Mouse (Mus musculus): ENCODE results near the gene 2410004B18Rik. TPM values are rescaled to one million over a fixed set of nuclear protein-coding genes. Genes with fewer than 3 reads are reported as not detected.
"Not testable (repeated sequence)": the region's sequence is repeated elsewhere in the genome, so short reads cannot be mapped to it uniquely, and the experiment has no call there.

2410004B18Rik gene
- polyA plus RNA-seq, 1 experiment from 2014 or later = 10.1 TPM

DNA sequence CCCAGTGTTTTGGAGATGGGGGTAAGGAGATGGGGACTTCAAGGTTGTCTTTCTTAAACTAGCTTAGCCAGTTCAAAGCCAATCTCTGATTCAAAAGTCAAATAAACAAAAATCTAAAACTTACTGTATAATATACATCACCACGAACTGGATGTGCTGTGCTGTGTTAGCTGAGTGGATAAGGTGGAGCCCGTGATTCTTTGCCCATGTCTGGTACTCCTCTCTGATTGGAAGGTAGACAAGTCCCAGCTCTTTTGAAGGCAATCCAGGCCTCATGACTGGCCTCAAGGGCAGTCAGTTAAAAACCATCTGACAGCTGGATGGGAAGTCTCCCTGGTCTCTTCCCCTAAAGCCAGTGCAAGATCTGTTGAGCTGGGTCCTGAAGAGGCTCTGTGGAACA lies 15.6 kb downstream of the 2410004B18Rik start:
- 0 out of 2 replicates have a peak, but pooled peaks cover 8% of the 10 kb centered on the region for H3K4me1 ChIP-seq (ENCODE audit: insufficient read depth)
- no peak overlapping the region for H3K4me2 ChIP-seq (ENCODE audit: low read depth, low read length)
- H3K27ac ChIP-seq (ENCODE audit: low read depth) = no peak overlapping the region
- 61% methylated on average over 2 of the region's 2 CpGs for WGBS (ENCODE audit: insufficient replicate concordance)
- DNase-seq (no peak), ATAC-seq (no peak)
- H3K27me3 ChIP-seq (ENCODE audit: insufficient read depth, low read length) = no peaks in the 10 kb centered on the region
- H3K9ac ChIP-seq (replicated peaks) = no peak overlapping the region
- no peaks in the 10 kb centered on the region for H3K36me3 ChIP-seq (replicated peaks; ENCODE audit: insufficient read depth, low read length)
- TF ChIP-seq CTCF (IDR thresholded peaks at IDR 0.05; ENCODE audit: low read depth) (no peak), EP300 (IDR thresholded peaks at IDR 0.05; ENCODE audit: low read depth) (no peak)
- no peaks in the 10 kb centered on the region for H3K9me3 ChIP-seq (ENCODE audit: low read length)
- H3K4me3 ChIP-seq (ENCODE audit: low read depth, low read length) = no peak overlapping the region

GRCm38 (mm10) chr3:145959824-145960223 lies 22.0 kb downstream of the 2410004B18Rik start:
- Histone ChIP-seq H3K4me1 (ENCODE audit: insufficient read depth) (peaks cover 10% of the 10 kb centered on the region), H3K4me3 (ENCODE audit: low read depth, low read length) (no peak overlapping the region), H3K9ac (replicated peaks) (no peak overlapping the region), H3K27ac (ENCODE audit: low read depth) (no peak overlapping the region), H3K4me2 (ENCODE audit: low read depth, low read length) (no peak overlapping the region), H3K9me3 (ENCODE audit: low read length) (no peaks in the 10 kb centered on the region), H3K36me3 (replicated peaks; ENCODE audit: insufficient read depth, low read length) (no peaks in the 10 kb centered on the region), H3K27me3 (ENCODE audit: insufficient read depth, low read length) (0 out of 2 replicates have a peak, but pooled peaks cover 4% of the 10 kb centered on the region)
- TF ChIP-seq EP300 (IDR thresholded peaks at IDR 0.05; ENCODE audit: low read depth) (no peak), CTCF (IDR thresholded peaks at IDR 0.05; ENCODE audit: low read depth) (no peak)
- ATAC-seq = no peak
- WGBS (ENCODE audit: insufficient replicate concordance) = 57% methylated on average over 1 of the region's 1 CpGs
- DNase-seq = no peak

DNA sequence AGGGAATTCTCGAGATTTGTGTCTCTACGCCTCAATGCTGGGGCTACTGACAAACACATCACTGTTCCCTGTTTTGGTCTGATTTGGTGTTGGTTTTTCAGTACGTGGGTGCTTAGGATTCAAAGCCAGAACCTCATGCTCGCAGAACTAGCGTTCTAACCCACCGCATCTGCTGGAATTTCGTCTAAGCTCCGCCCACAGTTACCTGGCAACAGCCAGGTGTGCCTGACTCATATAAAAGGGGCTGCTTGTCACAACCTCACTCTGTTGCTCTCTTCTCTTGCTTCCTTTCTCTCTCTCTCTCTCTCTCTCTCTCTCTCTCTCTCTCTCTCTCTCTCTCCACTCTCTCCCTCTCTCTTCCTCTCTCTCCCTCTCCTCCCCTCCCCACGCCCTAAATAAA lies 24.6 kb downstream of the 2410004B18Rik start:
- Histone ChIP-seq H3K9ac (replicated peaks) (no peak overlapping the region), H3K4me2 (ENCODE audit: low read depth, low read length) (no peak overlapping the region), H3K4me3 (ENCODE audit: low read depth, low read length) (no peak overlapping the region), H3K27ac (ENCODE audit: low read depth) (no peak overlapping the region), H3K27me3 (ENCODE audit: insufficient read depth, low read length) (0 out of 2 replicates have a peak, but pooled peaks cover 4% of the 10 kb centered on the region), H3K9me3 (ENCODE audit: low read length) (no peaks in the 10 kb centered on the region), H3K36me3 (replicated peaks; ENCODE audit: insufficient read depth, low read length) (no peaks in the 10 kb centered on the region), H3K4me1 (ENCODE audit: insufficient read depth) (peaks cover 10% of the 10 kb centered on the region)
- DNase-seq (no peak), ATAC-seq (no peak)
- no peak for TF ChIP-seq EP300 (IDR thresholded peaks at IDR 0.05; ENCODE audit: low read depth)
- no peak for TF ChIP-seq CTCF (IDR thresholded peaks at IDR 0.05; ENCODE audit: low read depth)
- whole genome bisulfite sequencing (ENCODE audit: insufficient replicate concordance) = 53% methylated on average over 9 of the region's 9 CpGs

DNA sequence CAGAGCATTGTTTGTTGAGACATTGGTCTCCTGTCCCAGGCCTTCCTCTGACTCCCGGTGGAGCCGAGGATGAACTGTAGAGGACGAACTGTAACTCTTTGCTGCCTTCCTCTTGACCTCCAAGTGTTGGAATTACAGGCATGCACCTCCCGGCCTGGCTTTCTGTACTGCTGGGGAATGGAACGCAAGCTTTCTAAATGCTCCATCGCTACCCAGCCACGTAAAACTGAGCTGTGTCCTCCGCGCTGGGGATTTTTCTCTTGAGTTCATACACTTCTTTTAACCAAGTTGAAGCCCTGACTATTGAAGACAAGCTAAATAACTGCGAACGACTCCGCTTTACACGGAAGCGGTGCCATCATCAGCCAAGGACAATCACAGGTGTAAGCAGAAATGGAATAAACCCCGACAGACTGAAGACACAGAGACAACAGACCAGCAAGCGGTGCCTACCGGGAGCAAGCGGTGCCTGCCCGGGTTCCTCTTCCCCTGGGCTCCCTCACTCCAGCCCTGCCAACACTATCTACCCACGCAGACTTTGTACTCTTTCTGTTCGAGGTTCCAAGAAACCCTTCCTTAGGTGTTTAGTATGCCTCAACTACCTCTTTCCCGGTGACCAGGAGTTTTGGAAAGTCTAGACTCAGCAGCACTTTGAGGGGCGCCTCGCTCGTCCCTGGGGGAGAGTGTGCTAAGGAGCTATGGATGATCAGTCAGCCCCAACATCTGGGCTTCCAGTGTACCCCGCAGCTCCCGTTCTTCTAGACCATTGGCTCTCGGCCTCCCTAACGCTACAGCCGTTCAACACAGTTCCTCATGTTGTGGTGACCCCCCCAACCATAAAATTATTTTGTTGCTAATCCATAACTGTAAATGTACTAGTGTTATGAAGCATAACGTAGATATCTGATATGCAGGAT lies 25.5 kb downstream of the 2410004B18Rik start:
- WGBS (ENCODE audit: insufficient replicate concordance) = 19% methylated on average over 31 of the region's 31 CpGs
- H3K4me2 ChIP-seq (ENCODE audit: low read depth, low read length) = peak overlapping the region; percentile 55
- H3K4me3 ChIP-seq (ENCODE audit: low read depth, low read length) = no peak overlapping the region
- no peaks in the 10 kb centered on the region for H3K36me3 ChIP-seq (replicated peaks; ENCODE audit: insufficient read depth, low read length)
- H3K9me3 ChIP-seq (ENCODE audit: low read length) = no peaks in the 10 kb centered on the region
- peak overlapping the region; percentile 23; the same call in 1 of the 2 replicates for H3K9ac ChIP-seq (replicated peaks)
- DNase-seq (no peak), ATAC-seq (peak; percentile 55)
- no peak for TF ChIP-seq CTCF (IDR thresholded peaks at IDR 0.05; ENCODE audit: low read depth)
- TF ChIP-seq EP300 (IDR thresholded peaks at IDR 0.05; ENCODE audit: low read depth) = no peak
- 0 out of 2 replicates have a peak, but pooled peaks cover 4% of the 10 kb centered on the region for H3K27me3 ChIP-seq (ENCODE audit: insufficient read depth, low read length)
- peak overlapping the region; percentile 53 for H3K27ac ChIP-seq (ENCODE audit: low read depth)
- peaks cover 10% of the 10 kb centered on the region for H3K4me1 ChIP-seq (ENCODE audit: insufficient read depth)

DNA sequence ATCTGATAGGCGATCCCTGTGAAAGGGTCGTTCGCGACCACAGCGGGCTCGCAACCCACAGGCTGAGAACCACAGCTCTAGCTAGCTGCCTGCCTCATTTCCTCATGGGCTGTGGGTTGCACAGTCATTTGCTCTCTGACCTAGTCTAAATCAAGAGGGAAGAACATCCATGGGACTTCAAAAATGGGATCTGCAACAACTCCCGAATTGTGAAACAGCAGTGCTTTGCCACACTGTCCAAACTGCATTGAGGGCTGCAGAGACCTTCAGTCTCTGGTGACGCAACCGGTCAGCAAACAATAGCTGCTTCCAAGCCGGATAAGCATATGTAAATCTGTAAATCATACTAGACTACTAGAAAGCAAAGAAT lies 26.2 kb downstream of the 2410004B18Rik start:
- Histone ChIP-seq H3K9me3 (ENCODE audit: low read length) (no peaks in the 10 kb centered on the region), H3K4me2 (ENCODE audit: low read depth, low read length) (peak overlapping the region; percentile 55), H3K4me3 (ENCODE audit: low read depth, low read length) (no peak overlapping the region), H3K9ac (replicated peaks) (no peak overlapping the region), H3K36me3 (replicated peaks; ENCODE audit: insufficient read depth, low read length) (no peaks in the 10 kb centered on the region), H3K4me1 (ENCODE audit: insufficient read depth) (peaks cover 10% of the 10 kb centered on the region), H3K27ac (ENCODE audit: low read depth) (peak overlapping the region; percentile 53), H3K27me3 (ENCODE audit: insufficient read depth, low read length) (0 out of 2 replicates have a peak, but pooled peaks cover 4% of the 10 kb centered on the region)
- WGBS (ENCODE audit: insufficient replicate concordance) = 9% methylated on average over 10 of the region's 10 CpGs
- TF ChIP-seq EP300 (IDR thresholded peaks at IDR 0.05; ENCODE audit: low read depth) (peak; percentile 26; the same call in 1 of the 2 replicates), CTCF (IDR thresholded peaks at IDR 0.05; ENCODE audit: low read depth) (no peak)
- DNase-seq (peak; percentile 58), ATAC-seq (peak; percentile 93)

DNA sequence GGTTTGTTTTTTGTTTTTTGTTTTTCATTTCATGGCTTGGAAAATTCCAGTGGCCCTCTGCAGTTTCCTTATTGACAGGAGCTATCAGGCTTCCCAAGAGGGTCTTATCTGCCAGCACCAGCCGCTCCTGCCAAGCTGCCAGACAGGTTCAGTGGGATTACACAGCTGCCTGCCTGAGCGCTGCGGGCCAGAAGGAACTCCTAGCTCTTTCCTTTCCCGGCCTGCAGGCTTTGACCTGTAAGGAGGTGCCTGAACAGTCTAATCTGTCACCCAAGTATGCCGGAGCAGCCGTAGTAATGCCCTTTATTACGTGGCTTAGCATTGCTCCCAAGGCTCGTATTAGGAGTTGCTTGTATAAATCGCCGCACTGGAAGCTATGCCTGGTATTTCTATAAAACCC lies 26.7 kb downstream of the 2410004B18Rik start:
- H3K4me3 ChIP-seq (ENCODE audit: low read depth, low read length) = no peak overlapping the region
- H3K27me3 ChIP-seq (ENCODE audit: insufficient read depth, low read length) = 0 out of 2 replicates have a peak, but pooled peaks cover 4% of the 10 kb centered on the region
- H3K27ac ChIP-seq (ENCODE audit: low read depth) = peak overlapping the region; percentile 17; the same call in 1 of the 2 replicates
- H3K4me1 ChIP-seq (ENCODE audit: insufficient read depth) = peaks cover 10% of the 10 kb centered on the region
- no peaks in the 10 kb centered on the region for H3K36me3 ChIP-seq (replicated peaks; ENCODE audit: insufficient read depth, low read length)
- no peak for DNase-seq
- 17% methylated on average over 10 of the region's 10 CpGs for WGBS (ENCODE audit: insufficient replicate concordance)
- ATAC-seq = peak; percentile 44
- H3K9ac ChIP-seq (replicated peaks) = no peak overlapping the region
- H3K4me2 ChIP-seq (ENCODE audit: low read depth, low read length) = peak overlapping the region; percentile 55
- H3K9me3 ChIP-seq (ENCODE audit: low read length) = no peaks in the 10 kb centered on the region
- TF ChIP-seq EP300 (IDR thresholded peaks at IDR 0.05; ENCODE audit: low read depth) (no peak), CTCF (IDR thresholded peaks at IDR 0.05; ENCODE audit: low read depth) (no peak)

GRCm38 (mm10) chr3:145965583-145965982 lies 27.8 kb downstream of the 2410004B18Rik start:
- H3K4me3 ChIP-seq (ENCODE audit: low read depth, low read length); H3K36me3 ChIP-seq (replicated peaks; ENCODE audit: insufficient read depth, low read length); ATAC-seq; H3K27ac ChIP-seq (ENCODE audit: low read depth); DNase-seq; H3K4me1 ChIP-seq (ENCODE audit: insufficient read depth); H3K9ac ChIP-seq (replicated peaks); H3K4me2 ChIP-seq (ENCODE audit: low read depth, low read length); H3K27me3 ChIP-seq (ENCODE audit: insufficient read depth, low read length); H3K9me3 ChIP-seq (ENCODE audit: low read length): not testable (repeated sequence)
- 60% methylated on average over 3 of the region's 3 CpGs for WGBS (ENCODE audit: insufficient replicate concordance)

Measured in liver, postnatal 0 days (tissue).